27 mouse cellular contexts compared by ENCODE assay signal in genomic region chr8:46326715-46327114, GRCm38 (mm10). TPM values are rescaled to one million over a fixed set of nuclear protein-coding genes. Genes with fewer than 3 reads are reported as not detected.
DNase-seq lines count a peak whose midpoint lies in the region; ATAC-seq and TF ChIP-seq lines count a peak whose summit lies in the region.
"Had no signal": no experiment of that assay in that cellular context is flagged by ENCODE, and none has a peak within 500 bp of the region (broad histone marks: within the 10 kb centered on the region; RNA-seq: fewer than 3 reads in every experiment).

No protein-coding gene starts in this region.

- no peak overlapping the region for H3K4me2 ChIP-seq in heart, embryonic 11.5 days
- H3K4me2 ChIP-seq in lung, postnatal 0 days (replicated peaks; ENCODE audit: low read depth, low read length) = no peak overlapping the region
- H3K4me2 ChIP-seq: forebrain, embryonic 15.5 days; heart, embryonic 12.5 days; heart, embryonic 15.5 days; hindbrain, embryonic 14.5 days had no signal

- no peaks in the 10 kb centered on the region for H3K27me3 ChIP-seq in heart, embryonic 10.5 days (ENCODE audit: insufficient read depth, poor library complexity, severe bottlenecking)
- no peaks in the 10 kb centered on the region for H3K27me3 ChIP-seq in heart, embryonic 11.5 days (ENCODE audit: control insufficient read depth, insufficient read depth, low read length)
- no peaks in the 10 kb centered on the region for H3K27me3 ChIP-seq in lung, postnatal 0 days (replicated peaks; ENCODE audit: insufficient read depth, low read length)
- no peaks in the 10 kb centered on the region for H3K27me3 ChIP-seq in cerebellum, adult 2 months (ENCODE audit: control insufficient read depth, insufficient read depth, low read length)
- H3K27me3 ChIP-seq: CH12.LX; forebrain, embryonic 15.5 days; heart, embryonic 12.5 days; heart, embryonic 15.5 days; Patski had no signal

- no peak overlapping the region for H3K27ac ChIP-seq in heart, embryonic 10.5 days
- no peak overlapping the region for H3K27ac ChIP-seq in heart, embryonic 11.5 days (ENCODE audit: low read depth, low read length)
- H3K27ac ChIP-seq in lung, postnatal 0 days (ENCODE audit: low read length) = no peak overlapping the region
- H3K27ac ChIP-seq in cerebellum, adult 2 months (ENCODE audit: insufficient read depth, low read length) = no peak overlapping the region
- H3K27ac ChIP-seq: forebrain, embryonic 15.5 days; heart, adult 2 months; heart, embryonic 15.5 days; hindbrain, embryonic 14.5 days; hindbrain, postnatal 0 days had no signal

- no peak overlapping the region for H3K9ac ChIP-seq in heart, embryonic 11.5 days (ENCODE audit: low read depth, low read length)
- no peak overlapping the region for H3K9ac ChIP-seq in lung, postnatal 0 days (replicated peaks; ENCODE audit: low read depth)
- H3K9ac ChIP-seq: forebrain, embryonic 15.5 days; heart, embryonic 12.5 days; heart, embryonic 15.5 days; hindbrain, embryonic 14.5 days had no signal

- H3K4me1 ChIP-seq in heart, embryonic 10.5 days = peaks cover 17% of the 10 kb centered on the region
- H3K4me1 ChIP-seq in heart, embryonic 11.5 days (ENCODE audit: control insufficient read depth, insufficient read depth, low read length) = peaks cover 14% of the 10 kb centered on the region
- no peaks in the 10 kb centered on the region for H3K4me1 ChIP-seq in lung, postnatal 0 days (ENCODE audit: insufficient read depth, low read depth, low read length)
- H3K4me1 ChIP-seq in cerebellum, adult 2 months (ENCODE audit: control insufficient read depth, insufficient read depth, low read length) = peaks cover 3% of the 10 kb centered on the region
- H3K4me1 ChIP-seq: forebrain, embryonic 15.5 days had no signal

- H3K36me3 ChIP-seq in heart, embryonic 10.5 days = no peaks in the 10 kb centered on the region
- no peaks in the 10 kb centered on the region for H3K36me3 ChIP-seq in heart, embryonic 11.5 days (ENCODE audit: control insufficient read depth, insufficient read depth, low read length)
- no peaks in the 10 kb centered on the region for H3K36me3 ChIP-seq in lung, postnatal 0 days (ENCODE audit: insufficient read depth, low read length)
- H3K36me3 ChIP-seq: forebrain, embryonic 15.5 days; G1E; heart, embryonic 12.5 days; heart, embryonic 15.5 days had no signal

- no peak for TF ChIP-seq POLR2A in cerebellum, adult 2 months (IDR thresholded peaks at IDR 0.05; ENCODE audit: borderline replicate concordance, insufficient read depth, low read length)

- peak; percentile 19 for DNase-seq in heart, embryonic 10.5 days (ENCODE audit: low spot score)
- peak; percentile 28 for DNase-seq in lung, postnatal 0 days (ENCODE audit: low spot score)
- no peak for DNase-seq in lung, postnatal 36 days
- DNase-seq in cerebellum, adult 2 months = no peak
- DNase-seq: adrenal gland, postnatal 14 days; B cell, adult 2 months; cerebellum, adult 11-12 months; cerebellum, adult 9-10 months; cerebellum, postnatal 14 days; gastrocnemius, postnatal 25 days; heart, adult 2 months; heart, postnatal 10 days; heart, postnatal 36 days had no signal

- TF ChIP-seq CTCF in lung, postnatal 0 days (IDR thresholded peaks at IDR 0.05) = no peak
- TF ChIP-seq CTCF in cerebellum, adult 2 months (IDR thresholded peaks at IDR 0.05; ENCODE audit: borderline replicate concordance, insufficient read depth, low read depth, low read length) = no peak

- no peaks in the 10 kb centered on the region for H3K9me3 ChIP-seq in heart, embryonic 10.5 days
- peaks cover 4% of the 10 kb centered on the region for H3K9me3 ChIP-seq in heart, embryonic 11.5 days (replicated peaks; ENCODE audit: control insufficient read depth, low read length)
- no peaks in the 10 kb centered on the region for H3K9me3 ChIP-seq in lung, postnatal 0 days (ENCODE audit: low read length)
- H3K9me3 ChIP-seq: forebrain, embryonic 15.5 days; G1E; heart, embryonic 15.5 days had no signal

- WGBS in heart, embryonic 10.5 days = 89% methylated on average over 5 of the region's 5 CpGs
- WGBS in heart, embryonic 11.5 days (ENCODE audit: insufficient replicate concordance) = 79% methylated on average over 5 of the region's 5 CpGs
- 65% methylated on average over 5 of the region's 5 CpGs for WGBS in lung, postnatal 0 days
- WGBS in cerebellum, adult 2 months = 85% methylated on average over 5 of the region's 5 CpGs

- H3K4me3 ChIP-seq in heart, embryonic 10.5 days = no peak overlapping the region
- H3K4me3 ChIP-seq in heart, embryonic 11.5 days (ENCODE audit: low read depth, low read length) = no peak overlapping the region
- no peak overlapping the region for H3K4me3 ChIP-seq in lung, postnatal 0 days (ENCODE audit: low read depth, low read length)
- H3K4me3 ChIP-seq in cerebellum, adult 2 months (replicated peaks; ENCODE audit: insufficient read depth, low read depth, low read length) = no peak overlapping the region
- H3K4me3 ChIP-seq: forebrain, embryonic 15.5 days; heart, adult 2 months; heart, embryonic 12.5 days; heart, embryonic 15.5 days had no signal

- no peak for ATAC-seq in heart, embryonic 11.5 days (replicated peaks; ENCODE audit: insufficient number of reproducible peaks, low FRiP score, low TSS enrichment)
- ATAC-seq in lung, postnatal 0 days = no peak
- ATAC-seq in neutrophil, adult 5-6 weeks (ENCODE audit: extremely low read depth, insufficient number of reproducible peaks, low FRiP score, poor library complexity, severe bottlenecking) = peak; percentile 85
- ATAC-seq: forebrain, embryonic 15.5 days; hindbrain, postnatal 0 days; inflammation-experienced regulatory T-cells, adult 6 months; intestine, embryonic 16.5 days; Patski had no signal

- TF ChIP-seq EP300 in lung, postnatal 0 days (IDR thresholded peaks at IDR 0.05) = no peak

RNA-seq across cellular contexts. Expression of gene Helt, which starts 32.2 kb away (rescaled TPM):
- not detected in 2 replicates for polyA plus RNA-seq in heart, embryonic 10.5 days (2016; fragmentation: Nextera tagmentation; extraction: Ambion mirVana)
- not detected in 2 replicates for polyA plus RNA-seq in heart, embryonic 11.5 days (2014; fragmentation: Nextera tagmentation; extraction: Ambion mirVana)
- polyA plus RNA-seq in lung, postnatal 0 days (2015; fragmentation: Nextera tagmentation; extraction: Ambion mirVana) = not detected in 2 replicates
- not detected in 2 replicates for total RNA-seq in neutrophil, adult 5-6 weeks (2017)
- not detected in 2 replicates for polyA plus RNA-seq in cerebellum, adult 2 months (2012; rRNA removed)
- total RNA-seq: adrenal gland, adult 18-20 months; adrenal gland, postnatal 14 days; CH12.LX; heart, postnatal 10 days had no signal
- polyA plus RNA-seq: G1E; gonadal fat pad, adult 2 months; heart, embryonic 12.5 days; heart, embryonic 15.5 days; hindbrain, embryonic 14.5 days; inflammation-experienced regulatory T-cells, adult 6 months; intestine, embryonic 16.5 days; Patski had no signal

Comparison
In these comparisons a context has a peak if more than half of its experiments do, and no peak if none do; other contexts are left out.
1. DNase-seq: peak in heart, embryonic 10.5 days (single experiment) and lung, postnatal 0 days (single experiment); none in lung, postnatal 36 days (single experiment) and cerebellum, adult 2 months (0 of 2).